Mouse (Mus musculus): ENCODE measurements around the gene Alox12e.

DNA sequence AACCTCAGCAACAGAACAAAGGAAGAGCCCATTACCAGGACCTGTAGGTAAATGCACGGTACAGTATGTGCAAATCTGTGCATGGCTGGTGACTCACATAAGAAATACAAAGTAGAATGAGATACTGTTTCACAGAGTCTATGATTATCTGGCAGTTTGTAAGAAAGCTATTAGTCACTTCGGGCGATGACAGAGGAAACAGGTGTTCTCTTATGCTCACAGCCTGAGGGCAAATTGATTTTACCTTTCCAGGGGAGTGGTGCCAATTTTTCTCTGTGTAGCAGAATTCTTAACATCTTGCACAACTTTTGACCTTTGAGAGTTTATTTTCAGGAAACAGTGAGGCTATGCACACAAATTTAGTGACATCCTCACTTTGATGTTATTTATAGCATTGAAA lies 37.7 kb downstream of the Alox12e start:
- TF ChIP-seq POLR2A (IDR thresholded peaks at IDR 0.05; ENCODE audit: low read depth, low read length) (no peak), CTCF (conservative IDR thresholded peaks at IDR 0.05; ENCODE audit: insufficient read depth, insufficient read length, low read depth, low read length) (no peak)
